Mouse (Mus musculus) hindbrain, postnatal 0 days (tissue): ENCODE results near the gene Casd1. TPM values are rescaled to one million over a fixed set of nuclear protein-coding genes. Genes with fewer than 3 reads are reported as not detected.
"Not testable (repeated sequence)": the region's sequence is repeated elsewhere in the genome, so short reads cannot be mapped to it uniquely, and the experiment has no call there.

Experiments used
- ATAC-seq: fragments of 200-750 bp; cut with Nextera tagmentation; 2 replicates; pipeline ENCODE4 v1.8.0; 2017; ENCODE audit warnings: mild to moderate bottlenecking, moderate TSS enrichment, moderate library complexity
- DNase-seq: peaks from one replicate; pipeline ENCODE4 v3.0.0-alpha.2; 2015; ENCODE audit warnings: low spot score
- H3K27ac ChIP-seq: fragments of 300-500 bp; sonication (generic); 2 replicates; pipeline ENCODE4 v1.5.1; 2014; ENCODE audit warnings: mild to moderate bottlenecking
- H3K27me3 ChIP-seq: fragments of 300-500 bp; sonication (generic); 2 replicates; pipeline ENCODE4 v1.6.1; 2014; ENCODE audit warnings: low read length, mixed read lengths; ENCODE audit not compliant: insufficient read depth
- H3K36me3 ChIP-seq: fragments of 300-500 bp; sonication (generic); 2 replicates; pipeline ENCODE4 v1.6.1; 2014; ENCODE audit warnings: low read length, mixed read lengths; ENCODE audit not compliant: insufficient read depth
- H3K4me1 ChIP-seq: fragments of 300-500 bp; sonication (generic); 2 replicates; pipeline ENCODE4 v1.6.1; 2014; ENCODE audit warnings: antibody characterized with exemption, low read length, mixed read lengths; ENCODE audit not compliant: insufficient read depth
- H3K4me2 ChIP-seq: fragments of 300-500 bp; sonication (generic); 2 replicates; pipeline ENCODE4 v1.6.1; 2014; ENCODE audit warnings: low read depth, mild to moderate bottlenecking, low read length, moderate library complexity, mixed read lengths
- H3K4me3 ChIP-seq: fragments of 300-500 bp; sonication (generic); 2 replicates; pipeline ENCODE4 v1.5.1; 2014; ENCODE audit warnings: low read length
- H3K9ac ChIP-seq: fragments of 300-500 bp; sonication (generic); replicated peaks from 2 replicates; pipeline ENCODE4 v1.6.1; 2014; ENCODE audit warnings: mild to moderate bottlenecking, low read length, moderate library complexity, mixed read lengths
- H3K9me3 ChIP-seq: fragments of 300-500 bp; sonication (generic); 2 replicates; pipeline ENCODE4 v1.6.1; 2016; ENCODE audit warnings: low read length, mixed read lengths
- CTCF ChIP-seq: IDR thresholded peaks from 2 replicates; pipeline ENCODE4 v1.5.1; 2016; ENCODE audit warnings: antibody characterized with exemption, control low read depth, low read depth
- WGBS: fragments of 180-500 bp; shearing (Covaris S2); extraction: QIAGEN DNeasy Blood & Tissue Kit; methylation state at CpG from one replicate; pipeline ENCODE4 v1.1.7; 2014; 5-methylcytosine and 5-hydroxymethylcytosine counted together
- polyA plus RNA-seq: library from polyadenylated mRNA; unstranded; fragments of >200 nt; fragmentation: Nextera tagmentation; extraction: Ambion mirVana; gene quantifications from 2 replicates; pipeline ENCODE4 v1.2.1, GENCODE M21; 2015
- total RNA-seq: library from RNA; depleted of rRNA; stranded (reverse); fragments of >200 nt; gene quantifications from 2 replicates; pipeline ENCODE4 v1.2.3, GENCODE M21; 2014

Casd1 gene
- total and polyA plus RNA-seq, 2 experiments from 2014 or later, result 40.2 to 68.9 TPM

DNA sequence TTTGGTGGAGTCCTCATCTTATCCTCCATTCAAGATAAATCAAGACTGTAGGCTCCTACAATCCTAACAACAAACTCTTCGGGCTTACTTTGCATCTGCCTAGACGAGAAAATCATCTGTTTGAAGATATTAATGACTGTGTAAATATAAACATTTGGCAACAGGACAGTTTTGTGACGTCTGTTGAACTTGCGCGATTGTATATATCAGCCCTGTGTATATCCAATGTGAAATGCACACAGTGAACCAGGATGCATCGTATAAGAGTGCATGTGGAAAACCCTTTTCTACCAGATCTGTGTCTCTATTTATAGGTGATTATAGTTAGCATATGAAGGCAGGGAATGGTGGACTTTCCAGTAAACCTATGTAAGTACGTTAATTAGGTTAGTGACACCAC is 41.4 kb downstream of the Casd1 start:
- 94% methylated on average over 7 of the region's 7 CpGs for WGBS
- ATAC-seq (no peak), DNase-seq (no peak)
- Histone ChIP-seq H3K9ac (no peak overlapping the region), H3K27ac (no peak overlapping the region), H3K27me3 (no peaks in the 10 kb centered on the region), H3K4me2 (no peak overlapping the region), H3K9me3 (no peaks in the 10 kb centered on the region), H3K36me3 (peaks cover 14% of the 10 kb centered on the region), H3K4me1 (no peaks in the 10 kb centered on the region), H3K4me3 (no peak overlapping the region)
- no peak for TF ChIP-seq CTCF

- Histone ChIP-seq H3K4me2 (no peak overlapping the region), H3K9ac (no peak overlapping the region), H3K27me3 (no peaks in the 10 kb centered on the region), H3K27ac (no peak overlapping the region), H3K4me1 (no peaks in the 10 kb centered on the region), H3K4me3 (no peak overlapping the region), H3K36me3 (no peaks in the 10 kb centered on the region), H3K9me3 (no peaks in the 10 kb centered on the region)
- DNase-seq (no peak), ATAC-seq (no peak)
- 90% methylated on average over 3 of the region's 3 CpGs for WGBS
- TF ChIP-seq CTCF, result no peak
These were observed 46.7 kb downstream of the Casd1 start for GRCm38 (mm10) chr6:4647351-4647750.

- Histone ChIP-seq H3K9me3 (no peaks in the 10 kb centered on the region), H3K27ac (no peak overlapping the region), H3K4me2 (no peak overlapping the region), H3K4me1 (no peaks in the 10 kb centered on the region), H3K36me3 (no peaks in the 10 kb centered on the region), H3K27me3 (no peaks in the 10 kb centered on the region), H3K4me3 (no peak overlapping the region), H3K9ac (no peak overlapping the region)
- ATAC-seq, result no peak
- DNase-seq, result no peak
- TF ChIP-seq CTCF, result no peak
- 81% methylated on average over 8 of the region's 8 CpGs for WGBS
These were observed 52.0 kb downstream of the Casd1 start for GRCm38 (mm10) chr6:4652596-4653134.

GRCm38 (mm10) chr6:4653741-4654140 is 53.1 kb downstream of the Casd1 start:
- ATAC-seq, H3K9ac ChIP-seq, DNase-seq, H3K4me3 ChIP-seq, H3K4me2 ChIP-seq, H3K27me3 ChIP-seq, H3K4me1 ChIP-seq, H3K36me3 ChIP-seq, H3K27ac ChIP-seq, H3K9me3 ChIP-seq: not testable (repeated sequence)
- 95% methylated on average over 12 of the region's 12 CpGs for WGBS

DNA sequence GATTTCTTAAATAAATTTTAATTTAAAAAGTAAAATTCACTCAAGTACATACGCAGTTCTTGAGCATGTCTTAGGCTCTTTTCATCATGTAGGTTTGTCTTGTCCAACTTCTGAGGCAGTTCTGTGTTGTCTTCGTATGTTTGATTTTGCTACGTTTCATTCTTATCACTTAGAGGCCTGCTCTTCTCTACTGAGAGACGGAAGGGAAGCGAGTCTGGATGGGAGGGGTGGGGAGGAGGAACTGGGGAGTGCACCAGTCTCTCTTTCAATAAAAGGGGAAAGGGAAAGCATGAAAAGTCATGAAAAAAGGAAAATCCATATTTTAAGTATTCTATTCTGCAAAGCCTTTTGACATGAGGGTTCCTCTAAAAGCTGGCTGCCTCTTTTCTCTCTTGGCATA is 54.8 kb downstream of the Casd1 start:
- no peak for DNase-seq
- no peaks in the 10 kb centered on the region for H3K9me3 ChIP-seq
- no peak overlapping the region for H3K9ac ChIP-seq
- ATAC-seq, result no peak
- H3K27ac ChIP-seq, result no peak overlapping the region
- TF ChIP-seq CTCF, result no peak
- no peaks in the 10 kb centered on the region for H3K4me1 ChIP-seq
- no peaks in the 10 kb centered on the region for H3K27me3 ChIP-seq
- 73% methylated on average over 5 of the region's 5 CpGs for WGBS
- H3K36me3 ChIP-seq, result no peaks in the 10 kb centered on the region
- no peak overlapping the region for H3K4me3 ChIP-seq
- H3K4me2 ChIP-seq, result no peak overlapping the region

GRCm38 (mm10) chr6:4655924-4656323 is 55.3 kb downstream of the Casd1 start:
- Histone ChIP-seq H3K4me2 (no peak overlapping the region), H3K4me3 (no peak overlapping the region), H3K9me3 (no peaks in the 10 kb centered on the region), H3K9ac (no peak overlapping the region), H3K36me3 (no peaks in the 10 kb centered on the region), H3K27me3 (no peaks in the 10 kb centered on the region), H3K27ac (no peak overlapping the region), H3K4me1 (no peaks in the 10 kb centered on the region)
- WGBS, result 91% methylated on average over 4 of the region's 4 CpGs
- TF ChIP-seq CTCF, result no peak
- ATAC-seq (no peak), DNase-seq (no peak)

GRCm38 (mm10) chr6:4658861-4659260 is 58.2 kb downstream of the Casd1 start:
- Histone ChIP-seq H3K4me1 (no peaks in the 10 kb centered on the region), H3K4me3 (no peak overlapping the region), H3K9me3 (no peaks in the 10 kb centered on the region), H3K27ac (no peak overlapping the region), H3K27me3 (no peaks in the 10 kb centered on the region), H3K9ac (no peak overlapping the region), H3K4me2 (no peak overlapping the region), H3K36me3 (no peaks in the 10 kb centered on the region)
- no peak for TF ChIP-seq CTCF
- WGBS, result 83% methylated on average over 13 of the region's 13 CpGs
- DNase-seq, result no peak
- no peak for ATAC-seq
